Mouse (Mus musculus) limb, embryonic 12.5 days (tissue): ENCODE data around the gene Apol10a. TPM values are rescaled to one million over a fixed set of nuclear protein-coding genes. Genes with fewer than 3 reads are reported as not detected.
"Not testable (repeated sequence)": the region's sequence is repeated elsewhere in the genome, so short reads cannot be mapped to it uniquely, and the experiment has no call there.

ENCODE experiments used
- ATAC-seq: fragments of 200-750 bp; cut with Nextera tagmentation; 2 replicates; pipeline ENCODE4 v1.8.0; 2017; ENCODE audit warnings: low read depth, moderate TSS enrichment; ENCODE audit not compliant: insufficient number of reproducible peaks, insufficient read depth, low FRiP score, low TSS enrichment
- H3K27ac ChIP-seq: fragments of 300-500 bp; sonication (generic); 2 replicates; pipeline ENCODE4 v1.5.1; 2016; ENCODE audit warnings: mild to moderate bottlenecking, moderate library complexity
- H3K27me3 ChIP-seq: fragments of 300-500 bp; sonication (generic); 2 replicates; pipeline ENCODE4 v1.6.1; 2016; ENCODE audit warnings: mild to moderate bottlenecking, moderate library complexity
- H3K36me3 ChIP-seq: fragments of 300-500 bp; sonication (generic); 2 replicates; pipeline ENCODE4 v1.6.1; 2016; ENCODE audit warnings: mild to moderate bottlenecking, moderate library complexity
- H3K4me1 ChIP-seq: fragments of 300-500 bp; sonication (generic); replicated peaks from 2 replicates; pipeline ENCODE4 v1.6.1; 2016
- H3K4me2 ChIP-seq: fragments of 300-500 bp; sonication (generic); 2 replicates; pipeline ENCODE4 v1.6.1; 2016; ENCODE audit warnings: mild to moderate bottlenecking, moderate library complexity
- H3K4me3 ChIP-seq: fragments of 300-500 bp; sonication (generic); replicated peaks from 2 replicates; pipeline ENCODE4 v1.5.1; 2016; ENCODE audit warnings: mild to moderate bottlenecking
- H3K9ac ChIP-seq: fragments of 300-500 bp; sonication (generic); replicated peaks from 2 replicates; pipeline ENCODE4 v1.6.1; 2016; ENCODE audit warnings: mild to moderate bottlenecking, moderate library complexity
- H3K9me3 ChIP-seq: fragments of 300-500 bp; sonication (generic); 2 replicates; pipeline ENCODE4 v1.6.1; 2016; ENCODE audit warnings: mild to moderate bottlenecking, moderate library complexity
- whole genome bisulfite sequencing: fragments of 180-500 bp; shearing (Covaris S2); methylation state at CpG from one replicate; pipeline ENCODE4 v1.1.7; 2016; 5-methylcytosine and 5-hydroxymethylcytosine counted together
- polyA plus RNA-seq: library from polyadenylated mRNA; unstranded; fragments of >200 nt; fragmentation: Nextera tagmentation; extraction: Ambion mirVana; gene quantifications from 2 replicates; pipeline ENCODE4 v1.2.1, GENCODE M21; 2016

Apol10a gene
- polyA plus RNA-seq: not detected in 2 replicates

DNA sequence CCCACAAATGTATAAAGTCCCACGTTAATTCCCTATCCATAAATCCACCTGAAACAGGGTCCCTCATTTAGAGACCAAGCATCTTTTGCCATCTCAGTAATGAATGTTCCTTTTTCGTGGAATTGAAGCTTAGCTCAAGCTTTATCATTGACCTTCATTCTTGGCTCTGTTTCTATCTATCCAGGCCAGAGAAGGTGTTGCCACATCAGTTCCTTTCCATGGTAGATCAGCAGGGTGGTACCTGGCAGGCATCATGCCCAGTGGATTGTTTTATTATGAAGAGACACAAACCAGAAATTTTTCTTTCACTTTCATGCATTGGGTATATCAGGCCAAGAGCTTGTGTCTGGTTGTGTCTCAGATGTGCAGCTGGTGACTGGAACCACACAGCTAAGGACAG, at the start of gene Apol10a:
Gene Apol10a (plus strand): TSS at position 355 of the 400 bp plus-strand sequence.
- not testable (repeated sequence) for H3K9me3 ChIP-seq, H3K27me3 ChIP-seq, H3K4me3 ChIP-seq, H3K9ac ChIP-seq, H3K36me3 ChIP-seq, H3K4me2 ChIP-seq, H3K4me1 ChIP-seq, H3K27ac ChIP-seq, ATAC-seq
- 81% methylated on average over 2 of the region's 2 CpGs for WGBS

- not testable (repeated sequence) for H3K9ac ChIP-seq, H3K27me3 ChIP-seq, H3K4me2 ChIP-seq, H3K4me1 ChIP-seq, H3K9me3 ChIP-seq, H3K27ac ChIP-seq, H3K36me3 ChIP-seq, H3K4me3 ChIP-seq, ATAC-seq
- 80% methylated on average over 9 of the region's 10 CpGs for WGBS
Observed at GRCm38 (mm10) chr15:77428690-77429448, 48.0 kb upstream of the Apol10a start.

- H3K27me3 ChIP-seq, H3K36me3 ChIP-seq, ATAC-seq, H3K4me1 ChIP-seq, H3K9me3 ChIP-seq, H3K4me2 ChIP-seq, H3K27ac ChIP-seq, H3K9ac ChIP-seq, H3K4me3 ChIP-seq: not testable (repeated sequence)
- 83% methylated on average over 8 of the region's 8 CpGs for WGBS
Observed at GRCm38 (mm10) chr15:77444746-77445145, 32.1 kb upstream of the Apol10a start.

DNA sequence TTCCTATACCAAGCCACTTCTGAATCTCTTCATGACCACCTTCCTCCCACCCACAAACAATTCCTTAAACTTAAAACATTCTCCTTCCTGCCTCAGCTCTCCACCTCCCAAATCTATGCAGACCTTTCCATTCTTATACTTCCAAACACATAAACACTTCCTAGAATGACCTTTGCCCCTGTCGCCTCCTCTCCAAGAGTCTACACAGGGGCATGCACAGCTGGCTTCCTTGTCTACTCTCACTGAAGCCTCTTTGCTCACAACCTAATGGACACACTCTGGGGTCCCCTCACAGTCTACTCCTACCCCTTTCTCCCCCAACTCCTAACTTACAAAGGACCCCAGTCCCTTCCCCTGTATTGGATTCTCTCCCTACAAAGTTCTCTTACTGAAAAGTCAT, 31.2 kb upstream of the Apol10a start:
- not testable (repeated sequence) for H3K4me2 ChIP-seq, H3K27me3 ChIP-seq, H3K4me1 ChIP-seq, H3K9ac ChIP-seq, H3K27ac ChIP-seq, H3K4me3 ChIP-seq, H3K9me3 ChIP-seq, ATAC-seq, H3K36me3 ChIP-seq
- 82% methylated on average over 1 of the region's 1 CpGs for WGBS

- H3K4me1 ChIP-seq, H3K27ac ChIP-seq, H3K4me3 ChIP-seq: not testable (repeated sequence)
Observed at GRCm38 (mm10) chr15:77447392-77447791, 29.5 kb upstream of the Apol10a start, which contains the start of gene Apol7b. TSS of gene Apol7b (minus strand) at chr15:77447492.

DNA sequence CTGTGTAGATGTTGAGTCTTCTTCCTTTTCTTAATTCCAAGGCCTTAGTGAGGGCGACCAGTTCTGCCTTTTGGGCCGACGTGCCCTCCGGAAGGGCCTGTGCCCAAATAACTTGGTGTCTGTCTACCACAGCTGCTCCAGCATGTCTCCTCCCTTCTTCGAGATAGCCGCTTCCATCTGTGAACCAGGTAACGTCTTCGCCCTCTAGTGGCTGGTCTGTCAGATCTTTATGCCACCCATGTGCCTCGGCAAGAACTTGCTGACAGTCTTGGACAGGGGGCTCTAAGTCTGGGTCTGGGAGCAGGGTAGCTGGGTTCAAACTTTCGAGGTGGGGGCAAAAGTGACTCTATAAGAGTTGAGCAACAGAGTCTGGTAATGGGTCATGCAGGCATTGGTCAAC, 26.9 kb upstream of the Apol10a start:
- H3K4me1 ChIP-seq, H3K9ac ChIP-seq, H3K36me3 ChIP-seq, H3K9me3 ChIP-seq, H3K4me2 ChIP-seq, H3K27me3 ChIP-seq, H3K4me3 ChIP-seq, ATAC-seq, H3K27ac ChIP-seq: not testable (repeated sequence)
- WGBS: 49% methylated on average over 10 of the region's 10 CpGs

More at GRCm38 (mm10) chr15:77447392-77447791, 29.5 kb upstream of the Apol10a start, which contains the start of gene Apol7b:
- WGBS: 90% methylated on average over 2 of the region's 2 CpGs
- H3K4me2 ChIP-seq, H3K27me3 ChIP-seq, ATAC-seq, H3K9me3 ChIP-seq, H3K36me3 ChIP-seq, H3K9ac ChIP-seq: not testable (repeated sequence)

DNA sequence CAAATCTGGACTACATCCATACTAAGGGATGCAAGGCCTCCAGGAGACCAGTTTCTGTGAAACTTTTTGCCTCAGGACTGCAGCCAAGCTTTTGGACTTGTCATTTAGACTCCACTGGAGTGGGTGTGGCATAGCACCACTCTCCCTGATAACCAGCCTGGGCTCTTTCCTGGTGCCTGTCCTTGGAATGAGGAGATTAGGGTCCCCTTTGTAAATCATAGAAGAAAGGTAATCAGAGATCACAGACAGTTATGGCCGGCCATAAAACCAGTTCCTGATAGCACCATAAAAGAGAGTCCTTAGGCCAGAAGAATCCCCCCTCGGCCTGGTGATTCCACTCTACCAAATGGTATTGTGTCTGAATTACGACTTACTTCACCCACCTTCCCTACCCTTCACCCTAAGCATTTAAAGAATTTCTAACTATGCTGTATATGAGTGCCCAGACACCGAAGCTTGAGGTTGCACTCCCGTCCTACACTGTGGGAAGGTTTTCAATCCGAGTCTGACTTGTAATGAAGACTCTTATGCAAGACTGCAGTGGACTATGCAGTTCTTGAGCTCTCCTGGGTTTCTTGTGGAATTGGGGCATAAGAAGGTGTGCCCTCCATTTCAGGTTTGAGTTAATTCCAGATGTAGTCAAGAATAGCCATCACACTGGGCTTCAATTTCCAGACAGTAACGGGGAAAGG, 2.0 kb upstream of the Apol10a start:
- not testable (repeated sequence) for H3K4me1 ChIP-seq, H3K4me2 ChIP-seq, H3K27ac ChIP-seq, ATAC-seq, H3K9ac ChIP-seq, H3K36me3 ChIP-seq, H3K9me3 ChIP-seq, H3K27me3 ChIP-seq, H3K4me3 ChIP-seq
- WGBS: 36% methylated on average over 7 of the region's 7 CpGs

DNA sequence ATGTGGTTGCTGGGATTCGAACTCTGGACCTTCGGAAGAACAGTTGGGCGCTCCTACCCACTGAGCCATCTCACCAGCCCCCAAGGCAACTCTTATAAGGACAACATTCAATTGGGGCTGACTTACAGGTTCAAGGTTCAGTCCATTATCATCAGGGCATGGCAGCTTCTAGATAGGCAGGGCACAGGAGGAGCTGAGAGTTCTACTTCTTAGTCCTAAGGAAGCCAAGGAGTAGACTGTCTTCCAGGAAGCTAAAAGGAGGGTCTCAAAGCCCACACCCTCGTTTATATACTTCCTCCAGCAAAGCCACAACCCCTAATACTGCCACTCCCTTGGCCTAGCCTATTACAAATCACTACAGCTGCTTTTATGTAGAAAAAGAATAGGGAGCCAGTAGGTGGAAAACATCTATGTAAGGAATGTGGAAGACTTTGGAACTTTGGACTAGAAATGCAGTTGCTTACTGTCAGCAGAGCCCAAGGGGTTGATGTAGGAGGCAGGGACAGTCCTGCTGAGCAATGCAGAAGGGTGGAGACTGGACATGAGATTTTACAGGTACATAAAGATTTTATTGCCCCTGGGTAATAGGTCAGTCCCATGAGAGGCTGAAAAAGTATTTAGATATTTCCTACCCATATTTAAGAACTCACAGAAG, 5.4 kb downstream of the Apol10a start:
- H3K4me3 ChIP-seq: no peak overlapping the region
- peaks cover 4% of the 10 kb centered on the region; the same call in 1 of the 2 replicates for H3K27me3 ChIP-seq
- no peaks in the 10 kb centered on the region for H3K9me3 ChIP-seq
- no peak overlapping the region for H3K4me2 ChIP-seq
- no peak overlapping the region for H3K9ac ChIP-seq
- 79% methylated on average over 4 of the region's 4 CpGs for WGBS
- ATAC-seq: no peak
- H3K27ac ChIP-seq: no peak overlapping the region
- 0 out of 2 replicates have a peak, but pooled peaks cover 3% of the 10 kb centered on the region for H3K4me1 ChIP-seq
- H3K36me3 ChIP-seq: no peaks in the 10 kb centered on the region

- not testable (repeated sequence) for H3K4me2 ChIP-seq, H3K9ac ChIP-seq, H3K9me3 ChIP-seq, H3K27ac ChIP-seq, ATAC-seq, H3K4me3 ChIP-seq, H3K36me3 ChIP-seq, H3K27me3 ChIP-seq, H3K4me1 ChIP-seq
- WGBS: no CpG with 5 or more reads among the region's 1 CpGs
Observed at GRCm38 (mm10) chr15:77493181-77493580, 16.3 kb downstream of the Apol10a start.

- not testable (repeated sequence) for H3K9me3 ChIP-seq, H3K4me2 ChIP-seq, H3K27ac ChIP-seq, H3K4me1 ChIP-seq, H3K9ac ChIP-seq, ATAC-seq, H3K27me3 ChIP-seq, H3K36me3 ChIP-seq, H3K4me3 ChIP-seq
- WGBS: 77% methylated on average over 1 of the region's 1 CpGs
Observed at GRCm38 (mm10) chr15:77494694-77495093, 17.8 kb downstream of the Apol10a start.

GRCm38 (mm10) chr15:77507966-77508365, 31.1 kb downstream of the Apol10a start, which contains the start of gene Apol11a:
TSS of gene Apol11a (plus strand) at chr15:77508271.
- not testable (repeated sequence) for H3K4me3 ChIP-seq, H3K27ac ChIP-seq, H3K9ac ChIP-seq, H3K36me3 ChIP-seq, H3K4me1 ChIP-seq, H3K9me3 ChIP-seq, ATAC-seq, H3K4me2 ChIP-seq, H3K27me3 ChIP-seq
